Mouse (Mus musculus) E14TG2a.4 (cell line): ENCODE results near the gene Ranbp6.

Experiments used
- H3K27me3 ChIP-seq: 2 replicates; pipeline ENCODE4 v1.6.1; 2014; ENCODE audit warnings: low read length, control low read depth; ENCODE audit not compliant: insufficient read depth
- H3K36me3 ChIP-seq: 2 replicates; pipeline ENCODE4 v1.6.1; 2014; ENCODE audit warnings: low read length, control low read depth; ENCODE audit not compliant: insufficient read depth
- H3K4me1 ChIP-seq: replicated peaks from 2 replicates; pipeline ENCODE4 v1.6.1; 2014; ENCODE audit warnings: low read depth, low read length, control low read depth
- H3K4me3 ChIP-seq: replicated peaks from 2 replicates; pipeline ENCODE4 v1.5.1; 2014; ENCODE audit warnings: mild to moderate bottlenecking, low read length
- H3K9me3 ChIP-seq: 2 replicates; pipeline ENCODE4 v1.6.1; 2014; ENCODE audit warnings: low read length, control low read depth
- CTCF ChIP-seq: conservative IDR thresholded peaks from 2 replicates; pipeline ENCODE4 v1.5.1; 2014; ENCODE audit warnings: low read length
- NANOG ChIP-seq: IDR thresholded peaks from 2 replicates; pipeline ENCODE4 v1.6.1; 2014; ENCODE audit warnings: borderline replicate concordance, low read length, mixed read lengths
- POU5F1 ChIP-seq: IDR thresholded peaks from 2 replicates; pipeline ENCODE4 v1.6.1; 2014; ENCODE audit warnings: low read length, borderline replicate concordance

The Ranbp6 gene

DNA sequence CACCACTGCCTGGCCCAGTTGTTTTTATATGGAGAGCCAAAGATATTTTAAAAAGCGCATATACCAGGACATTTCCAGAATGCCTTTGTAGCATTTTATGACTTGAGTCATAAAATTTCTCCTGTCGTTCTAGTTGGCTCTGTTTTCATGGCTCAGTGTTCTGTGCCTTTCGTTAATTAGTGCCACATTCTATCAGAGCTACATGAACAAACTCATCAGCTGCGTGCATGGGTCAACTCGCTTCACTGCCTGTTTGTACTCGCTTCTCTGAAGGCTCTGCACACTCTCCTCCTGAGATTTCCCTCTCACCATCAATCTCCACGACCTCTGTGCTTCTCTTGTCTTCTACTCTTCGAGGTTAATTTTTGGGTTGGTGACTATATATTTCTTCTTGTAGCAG, 30.2 kb upstream of the Ranbp6 start:
- no peak for TF ChIP-seq CTCF
- no peak for TF ChIP-seq NANOG
- TF ChIP-seq POU5F1, result no peak

DNA sequence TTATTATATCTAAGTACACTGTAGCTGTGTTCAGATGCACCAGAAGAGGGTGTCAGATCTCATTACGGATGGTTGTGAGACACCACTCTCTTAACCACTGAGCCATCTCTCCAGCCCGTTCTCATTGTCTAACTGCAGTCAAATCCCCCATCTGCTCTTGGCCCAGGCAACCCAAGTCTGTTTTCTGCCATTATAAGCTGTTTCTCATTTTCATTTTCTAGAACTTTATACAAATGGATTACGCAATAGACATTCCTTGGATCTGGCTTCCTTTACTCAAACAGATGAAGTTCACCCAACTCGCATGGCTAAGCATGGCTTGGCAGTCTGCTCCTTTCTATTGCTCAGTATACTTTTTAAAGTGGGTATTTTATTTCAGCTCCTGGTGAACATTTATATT, 27.9 kb upstream of the Ranbp6 start:
- no peaks in the 10 kb centered on the region for H3K27me3 ChIP-seq
- TF ChIP-seq NANOG (no peak), CTCF (no peak), POU5F1 (no peak)
- no peak overlapping the region for H3K4me3 ChIP-seq
- peaks cover 4% of the 10 kb centered on the region for H3K4me1 ChIP-seq
- no peaks in the 10 kb centered on the region for H3K9me3 ChIP-seq
- H3K36me3 ChIP-seq, result no peaks in the 10 kb centered on the region

More for the DNA sequence above, 30.2 kb upstream of the Ranbp6 start:
- no peaks in the 10 kb centered on the region for H3K27me3 ChIP-seq
- H3K36me3 ChIP-seq, result no peaks in the 10 kb centered on the region
- H3K4me1 ChIP-seq, result peaks cover 4% of the 10 kb centered on the region
- no peaks in the 10 kb centered on the region for H3K9me3 ChIP-seq
- H3K4me3 ChIP-seq, result no peak overlapping the region

DNA sequence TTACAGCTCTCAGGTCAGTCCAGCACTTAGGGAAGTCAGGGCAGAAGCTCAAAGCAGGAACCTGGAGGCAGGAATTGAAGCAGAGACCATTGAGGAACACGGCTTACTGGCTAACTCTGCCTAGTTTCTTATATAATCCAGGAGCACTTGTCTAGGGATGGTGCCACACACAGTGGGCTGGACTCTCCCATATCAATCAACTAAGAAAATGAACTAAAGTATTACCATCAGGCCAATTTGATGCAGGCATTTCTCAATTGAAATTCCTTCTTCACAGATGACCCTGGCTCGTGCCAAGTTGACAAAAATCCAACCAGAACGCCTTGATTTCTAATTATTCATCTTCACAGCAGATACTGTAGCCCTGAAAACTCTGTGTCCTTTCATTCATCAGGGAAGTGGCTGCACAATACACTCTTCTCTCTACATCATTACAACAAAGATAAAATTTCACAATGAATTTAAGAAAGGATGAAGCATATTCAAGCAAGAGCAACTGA, 25.9 kb upstream of the Ranbp6 start:
- Histone ChIP-seq H3K27me3 (no peaks in the 10 kb centered on the region), H3K9me3 (no peaks in the 10 kb centered on the region), H3K36me3 (no peaks in the 10 kb centered on the region), H3K4me1 (peaks cover 3% of the 10 kb centered on the region), H3K4me3 (no peak overlapping the region)
- TF ChIP-seq CTCF, result no peak
- no peak for TF ChIP-seq POU5F1
- TF ChIP-seq NANOG, result no peak

DNA sequence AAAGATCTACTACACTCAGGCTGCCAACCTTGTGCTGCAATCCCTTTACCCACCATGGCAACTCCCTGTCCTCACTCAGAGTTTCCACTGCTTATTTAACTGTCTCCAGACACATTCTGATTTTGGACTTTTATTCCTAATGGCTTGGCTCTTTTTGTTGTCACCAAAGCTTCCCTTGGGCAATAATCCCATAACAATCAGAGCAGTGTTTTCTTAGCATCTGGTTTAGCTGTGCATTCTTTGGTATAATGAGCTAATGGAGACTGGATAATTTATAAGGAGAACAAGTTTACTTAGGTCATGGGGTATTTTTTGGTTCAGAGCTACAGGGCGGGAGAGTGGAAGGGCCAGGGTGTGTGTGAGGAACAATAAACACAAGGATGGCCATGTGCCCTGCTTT, 25.4 kb upstream of the Ranbp6 start:
- TF ChIP-seq NANOG, result no peak
- no peak for TF ChIP-seq POU5F1
- no peak for TF ChIP-seq CTCF
- no peaks in the 10 kb centered on the region for H3K36me3 ChIP-seq
- no peaks in the 10 kb centered on the region for H3K4me1 ChIP-seq
- no peak overlapping the region for H3K4me3 ChIP-seq
- no peaks in the 10 kb centered on the region for H3K27me3 ChIP-seq
- no peaks in the 10 kb centered on the region for H3K9me3 ChIP-seq

DNA sequence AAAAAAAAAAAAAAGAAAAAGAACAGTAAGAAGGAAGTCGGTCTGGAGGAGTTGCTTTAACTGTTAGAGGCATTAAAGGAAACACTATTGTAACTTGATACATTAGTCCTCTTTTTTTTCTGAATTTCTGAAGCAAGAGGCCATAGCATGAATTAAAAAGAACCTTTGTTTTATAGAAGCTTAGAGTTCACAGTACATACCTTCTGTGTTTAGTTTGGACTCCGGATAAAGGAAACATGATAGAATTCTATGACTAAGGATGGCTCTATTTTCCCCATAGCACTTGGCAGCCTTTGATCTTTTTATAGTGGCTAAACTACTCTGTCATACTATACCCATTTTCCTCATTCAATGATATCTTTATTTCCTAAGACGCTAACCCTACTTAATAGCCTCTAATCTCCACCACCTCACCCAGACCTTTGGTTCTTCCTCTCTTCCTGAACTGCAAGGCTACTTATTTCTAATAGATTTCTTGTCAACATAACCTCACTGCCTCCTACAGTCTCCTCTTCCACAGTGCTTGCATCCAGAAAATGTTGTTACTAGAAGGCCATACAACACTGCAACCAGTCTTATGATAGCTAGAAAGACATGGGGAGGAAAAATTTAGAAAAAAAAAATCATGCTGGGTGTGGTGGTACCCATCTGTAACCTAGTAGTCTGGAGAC, 22.7 kb upstream of the Ranbp6 start:
- Histone ChIP-seq H3K9me3 (no peaks in the 10 kb centered on the region), H3K4me3 (no peak overlapping the region), H3K36me3 (no peaks in the 10 kb centered on the region), H3K4me1 (peaks cover 17% of the 10 kb centered on the region), H3K27me3 (no peaks in the 10 kb centered on the region)
- no peak for TF ChIP-seq NANOG
- no peak for TF ChIP-seq CTCF
- no peak for TF ChIP-seq POU5F1

DNA sequence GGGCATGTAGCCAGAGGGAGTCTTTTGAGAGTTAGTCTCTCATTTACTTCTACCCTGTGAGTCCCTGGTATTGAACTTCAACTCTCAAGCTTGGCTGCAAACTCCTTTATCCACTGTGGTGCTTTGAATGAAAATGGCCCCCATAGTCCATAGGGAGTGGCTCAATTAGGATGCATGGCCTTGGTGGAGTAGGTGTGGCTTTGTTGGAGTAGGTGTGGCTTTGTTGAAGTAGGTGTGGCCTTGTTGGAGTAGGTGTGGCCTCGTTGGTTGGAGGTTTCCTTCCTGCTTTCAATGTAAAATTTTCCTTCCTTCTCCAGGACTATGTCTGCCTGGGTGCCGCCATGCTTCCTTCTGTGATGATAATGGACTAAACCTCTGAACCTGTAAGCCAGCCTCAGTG, 18.1 kb upstream of the Ranbp6 start:
- Histone ChIP-seq H3K4me3 (peak overlapping the region; percentile 62), H3K27me3 (no peaks in the 10 kb centered on the region), H3K4me1 (peaks cover 22% of the 10 kb centered on the region), H3K36me3 (no peaks in the 10 kb centered on the region), H3K9me3 (no peaks in the 10 kb centered on the region)
- no peak for TF ChIP-seq NANOG
- no peak for TF ChIP-seq CTCF
- TF ChIP-seq POU5F1, result no peak

DNA sequence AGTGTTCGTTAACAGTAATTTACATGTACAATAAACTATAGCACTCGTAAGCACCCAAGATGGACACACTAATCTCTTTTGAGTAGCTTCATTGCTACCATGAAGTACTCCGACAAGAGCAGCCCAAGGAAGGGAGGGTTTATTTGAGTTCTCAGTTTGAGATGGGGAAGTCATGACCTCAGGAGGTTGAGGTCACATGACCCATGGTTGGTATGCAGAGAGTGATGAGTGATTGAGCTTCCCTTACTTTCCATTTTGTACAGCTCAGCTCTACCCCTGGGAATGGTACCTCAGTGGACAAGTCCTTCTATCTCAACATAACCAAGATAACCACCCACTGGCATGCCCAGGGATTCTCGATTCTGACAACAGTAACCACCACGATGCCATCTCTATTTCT, 15.8 kb upstream of the Ranbp6 start:
- H3K4me1 ChIP-seq, result peaks cover 25% of the 10 kb centered on the region
- H3K27me3 ChIP-seq, result no peaks in the 10 kb centered on the region
- TF ChIP-seq NANOG (no peak), POU5F1 (no peak), CTCF (no peak)
- no peaks in the 10 kb centered on the region for H3K9me3 ChIP-seq
- no peak overlapping the region for H3K4me3 ChIP-seq
- H3K36me3 ChIP-seq, result no peaks in the 10 kb centered on the region

DNA sequence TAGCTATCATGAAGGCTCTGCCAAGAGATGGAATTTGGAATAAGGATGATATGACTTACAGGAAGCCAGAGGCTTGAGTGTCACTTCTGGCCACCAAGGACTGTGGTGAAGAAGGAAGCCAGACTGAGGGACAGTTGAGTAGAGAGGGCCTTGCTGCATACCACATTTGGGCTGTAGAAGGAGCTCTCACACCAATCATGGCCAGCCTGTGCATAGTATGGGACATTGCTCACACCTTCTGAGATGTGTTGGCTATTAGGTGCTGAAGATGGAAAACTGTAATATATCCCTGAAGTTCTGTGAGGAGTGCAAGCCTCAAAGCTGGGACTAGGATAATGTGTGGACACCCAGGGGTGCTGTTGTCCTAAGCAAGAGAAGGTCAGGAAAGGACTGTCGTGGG, 13.9 kb upstream of the Ranbp6 start:
- no peaks in the 10 kb centered on the region for H3K27me3 ChIP-seq
- peak; percentile 15; the same call in 1 of the 2 replicates for TF ChIP-seq CTCF
- no peak for TF ChIP-seq NANOG
- H3K4me1 ChIP-seq, result peaks cover 20% of the 10 kb centered on the region
- no peaks in the 10 kb centered on the region for H3K36me3 ChIP-seq
- no peaks in the 10 kb centered on the region for H3K9me3 ChIP-seq
- no peak overlapping the region for H3K4me3 ChIP-seq

DNA sequence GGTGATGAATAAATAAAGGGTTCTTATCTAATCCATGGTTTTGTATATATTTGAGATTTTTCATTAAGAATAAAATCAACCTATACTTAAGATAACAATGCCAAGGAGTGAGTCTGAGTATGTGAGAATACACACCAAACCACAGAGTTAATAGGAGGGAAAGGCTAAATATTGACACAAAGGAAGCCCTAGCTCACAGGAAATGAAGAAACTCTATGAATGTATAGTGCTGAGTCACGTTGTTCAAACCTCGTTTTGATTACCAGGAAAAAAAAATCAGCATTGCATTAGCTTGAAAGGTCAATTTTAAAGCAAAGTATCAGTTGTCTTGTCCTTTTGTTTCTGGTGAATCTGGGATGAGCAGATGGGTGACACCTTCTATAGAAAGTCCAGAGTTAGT, 12.2 kb upstream of the Ranbp6 start:
- Histone ChIP-seq H3K9me3 (no peaks in the 10 kb centered on the region), H3K4me1 (peaks cover 4% of the 10 kb centered on the region; the same call in 1 of the 2 replicates), H3K27me3 (no peaks in the 10 kb centered on the region), H3K4me3 (no peak overlapping the region), H3K36me3 (no peaks in the 10 kb centered on the region)
- TF ChIP-seq CTCF (no peak), POU5F1 (no peak), NANOG (no peak)
